Mouse (Mus musculus) gastrocnemius, postnatal 4 days (tissue): Measurements from ENCODE around the gene Pappa. TPM values are rescaled to one million over a fixed set of nuclear protein-coding genes. Genes with fewer than 3 reads are reported as not detected.

Source experiments
- DNase-seq, 2 experiments: peaks; one replicate each; pipeline ENCODE4 v3.0.0; 2021 to 2022; ENCODE audit warnings: low spot score in 2 of 2, mixed read lengths in 2 of 2
- long read RNA-seq, 2 experiments: library from polyadenylated mRNA; stranded (forward); transcript quantifications; one replicate each; pipeline ENCODE4 v2.0.0; 2021
- total RNA-seq, 2 experiments: library from RNA; stranded (reverse); gene quantifications; 2 replicates each; pipeline ENCODE4 v1.2.3; 2021

The Pappa gene
- total RNA-seq, result 1 to 10 TPM; 1.5 to 1.9 TPM
- long read RNA-seq, experiment 1, partial matches to known transcripts, result 0 of 1 reads
- long read RNA-seq, experiment 1, other reads (novel, unspliced or antisense), result 1 of 1 reads
- long read RNA-seq, experiment 2, partial matches to known transcripts, result 0 of 1 reads
- long read RNA-seq, experiment 2, other reads (novel, unspliced or antisense), result 1 of 1 reads

GRCm38 (mm10) chr4:65123741-65124224 is at the start of gene Pappa:
TSS of gene Pappa (plus strand) at chr4:65124174.
- DNase-seq, result no peak

DNA sequence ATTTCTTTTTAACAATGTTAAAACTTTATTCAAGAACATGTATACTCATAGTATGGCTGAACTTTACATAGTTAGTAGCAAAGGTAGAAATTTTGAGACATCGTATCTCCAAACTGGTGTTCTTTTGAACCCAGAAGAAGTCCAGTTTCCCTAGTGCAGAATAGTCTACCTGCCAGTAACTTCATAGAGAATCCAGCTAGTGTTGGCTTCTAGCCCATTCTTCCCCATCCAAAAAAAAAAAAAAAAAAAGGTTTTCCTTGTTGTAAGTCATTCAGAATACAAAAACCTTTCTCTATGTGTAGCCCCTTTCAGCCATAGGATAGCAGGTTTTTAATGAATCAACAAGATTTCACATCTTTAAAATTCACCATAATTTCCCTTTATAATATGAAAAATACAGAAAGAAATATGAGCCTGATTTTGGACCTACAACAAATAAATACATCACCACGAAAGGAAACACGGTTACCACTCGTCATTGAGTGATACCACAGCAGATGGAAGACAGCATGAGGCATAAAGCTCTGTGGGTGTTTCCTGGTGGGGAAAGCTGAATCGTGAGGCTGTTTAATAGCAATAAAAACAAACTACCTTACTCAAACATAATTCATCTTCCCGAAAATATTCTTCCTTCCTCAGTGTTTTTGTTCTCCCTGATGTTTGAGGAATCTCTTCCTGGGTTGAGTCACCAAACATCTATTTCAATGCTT is 45.9 kb upstream of the Pappa start:
- no peak for DNase-seq

DNA sequence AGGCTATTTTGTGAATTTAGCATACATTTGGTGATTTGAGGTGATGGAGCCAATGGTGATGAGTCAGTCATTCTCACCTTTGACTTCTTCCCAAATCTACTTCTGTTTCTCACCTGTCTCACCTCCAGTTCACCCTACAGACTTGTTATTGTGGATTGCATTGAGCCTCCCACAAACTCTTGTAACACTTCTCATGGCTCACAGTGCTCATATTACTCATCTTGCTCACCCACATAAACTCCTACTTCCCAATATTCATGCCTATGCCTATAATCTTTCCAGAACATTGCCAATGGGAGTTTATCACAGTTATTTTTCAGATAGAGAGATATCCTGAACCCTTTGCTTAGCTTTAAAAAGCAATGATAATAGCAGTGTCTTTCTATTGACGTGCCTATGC is 37.1 kb upstream of the Pappa start:
- DNase-seq, result no peak

GRCm38 (mm10) chr4:65087592-65087991 is 36.4 kb upstream of the Pappa start:
- DNase-seq, result no peak

GRCm38 (mm10) chr4:65092191-65092590 is 31.8 kb upstream of the Pappa start:
- DNase-seq, result no peak

DNA sequence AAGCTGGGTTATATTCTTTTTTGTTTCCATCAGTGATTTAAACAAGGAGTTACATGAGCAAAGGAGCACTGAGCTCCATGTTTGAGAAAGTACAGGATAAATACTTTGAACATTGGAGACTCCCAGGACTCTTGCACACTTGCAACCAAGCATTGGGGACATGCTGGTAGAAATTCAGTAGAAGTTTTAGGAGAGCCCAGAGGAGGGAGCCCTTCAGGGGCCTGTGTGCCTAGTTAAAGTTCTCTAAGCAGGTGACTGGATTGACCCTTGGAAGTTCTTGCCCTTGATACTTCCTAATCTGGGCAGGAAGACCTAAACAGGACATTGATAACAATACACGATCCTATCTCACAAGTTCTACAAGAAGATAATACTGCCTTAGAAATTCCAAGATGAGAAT is 3.6 kb upstream of the Pappa start:
- DNase-seq, result no peak

DNA sequence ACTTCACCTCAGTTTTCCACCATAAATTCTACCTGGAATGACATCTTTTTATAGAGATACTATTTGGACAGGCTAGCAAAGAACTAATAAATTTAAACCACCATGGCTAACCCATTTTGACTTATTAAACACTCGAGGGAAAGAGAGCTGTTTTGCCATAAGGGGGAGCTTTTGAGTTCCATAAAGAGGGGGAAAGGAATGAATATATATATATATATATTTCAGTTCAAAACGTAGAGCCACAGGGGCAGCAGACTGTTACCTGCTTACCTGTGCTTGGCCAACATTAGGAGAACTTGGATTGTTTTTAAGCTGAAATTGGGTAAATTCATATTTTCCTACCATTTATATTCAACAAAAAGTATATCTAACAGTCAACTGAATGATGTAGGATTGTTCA is 1.1 kb upstream of the Pappa start:
- no peak for DNase-seq

GRCm38 (mm10) chr4:65124369-65125151 is 586 bp downstream of the Pappa start:
- peak in 1 of 2 experiments; percentile 15 for DNase-seq

GRCm38 (mm10) chr4:65125341-65126332 is 1.7 kb downstream of the Pappa start:
- peak; percentile 24 to 50 for DNase-seq

DNA sequence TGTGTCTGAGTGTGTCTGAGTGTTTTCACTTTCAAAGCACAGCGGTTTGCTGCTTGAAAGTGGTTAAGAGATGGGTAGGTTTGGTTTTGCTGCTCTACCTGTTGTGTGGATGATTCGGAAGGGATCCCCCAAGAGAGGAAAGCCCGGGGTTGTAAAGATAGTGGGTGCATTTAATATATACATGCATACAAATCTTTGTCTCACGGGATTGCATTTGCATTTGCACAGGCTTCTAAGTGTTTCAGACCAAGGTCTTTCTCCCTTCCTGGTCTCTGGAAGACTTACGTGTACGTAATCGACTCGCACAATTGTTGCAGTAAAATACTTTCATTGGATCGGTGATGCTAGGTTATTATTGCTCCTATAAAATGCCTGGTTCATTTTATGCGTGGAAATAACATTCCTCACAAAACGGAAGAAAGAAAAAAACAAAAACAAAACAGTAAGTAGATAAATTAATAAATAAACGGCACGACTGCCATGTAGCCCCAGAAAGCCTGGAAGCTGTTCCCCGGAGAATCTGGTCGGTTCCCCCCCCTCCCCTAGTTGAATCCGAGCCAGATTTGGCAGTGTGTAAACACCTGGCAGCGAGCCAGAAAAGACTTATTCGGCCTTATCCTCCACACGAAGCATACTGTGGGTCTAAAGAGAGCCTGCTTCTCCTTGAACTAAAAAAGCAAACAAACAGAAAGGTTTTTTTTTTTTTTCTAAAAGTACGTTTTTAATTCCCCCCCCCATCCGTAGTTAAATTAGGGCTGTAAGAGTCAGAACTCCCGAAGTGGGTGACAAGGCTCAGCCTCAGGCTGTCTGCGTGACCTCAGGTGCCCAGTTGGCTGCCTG is 2.7 kb downstream of the Pappa start:
- DNase-seq, result peak in 1 of 2 experiments; percentile 43

DNA sequence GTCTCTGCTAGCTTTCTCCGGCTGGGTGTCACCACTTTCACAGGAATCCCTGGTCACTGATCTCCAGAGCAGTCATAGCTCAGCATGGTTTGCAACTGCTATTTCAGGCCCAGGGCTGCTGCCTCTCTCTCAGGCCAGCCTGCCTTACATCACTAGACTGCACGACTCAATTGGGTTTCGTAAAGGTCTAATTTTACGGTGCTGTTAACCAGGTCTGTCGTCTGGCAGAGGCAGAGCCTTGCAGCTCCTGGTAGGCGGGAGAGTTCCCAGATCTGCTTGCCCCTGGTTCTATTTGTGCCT is 3.3 kb downstream of the Pappa start:
- DNase-seq, result peak in 1 of 2 experiments; percentile 23

DNA sequence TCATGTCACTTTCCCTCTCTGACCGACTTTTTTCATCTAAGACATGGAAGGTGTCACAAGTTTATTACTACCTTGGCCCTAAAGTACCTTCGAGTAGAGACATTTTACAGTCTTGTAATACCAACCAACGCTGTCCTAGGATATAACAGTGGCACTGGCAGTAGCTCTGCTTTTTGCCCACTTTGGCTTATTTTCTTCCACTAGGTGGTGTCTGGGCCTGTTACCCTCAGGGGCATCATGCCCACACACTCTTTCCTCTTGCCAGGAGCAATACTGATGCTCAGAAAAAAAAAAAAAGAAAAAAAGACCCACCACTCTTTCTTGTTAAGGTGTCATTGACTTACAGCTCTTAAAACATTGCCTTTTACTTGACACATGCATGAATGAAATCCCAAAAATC is 8.7 kb downstream of the Pappa start:
- DNase-seq, result no peak

- DNase-seq, result no peak
These were observed 10.4 kb downstream of the Pappa start for GRCm38 (mm10) chr4:65134358-65134757.

DNA sequence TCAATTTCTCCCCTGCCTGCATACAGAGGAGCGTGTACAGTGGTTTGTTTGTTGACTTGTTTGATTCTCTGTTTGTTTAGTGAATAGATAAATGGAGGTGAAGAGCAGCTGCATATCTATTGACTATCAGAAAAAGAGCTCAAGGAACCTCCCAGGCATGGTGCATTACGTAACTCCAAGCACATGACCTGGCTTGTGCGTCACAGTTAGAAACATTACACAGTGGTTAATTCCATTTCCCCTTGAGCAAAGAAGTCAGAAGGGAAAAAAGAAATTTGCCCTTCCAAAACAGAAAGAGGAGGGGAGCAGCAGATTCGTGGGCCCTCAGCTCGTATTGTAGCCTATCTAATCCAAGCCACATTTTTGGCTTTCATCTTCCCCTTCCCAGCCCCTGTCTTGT is 11.1 kb downstream of the Pappa start:
- no peak for DNase-seq

GRCm38 (mm10) chr4:65136541-65136940 is 12.6 kb downstream of the Pappa start:
- DNase-seq, result no peak

- DNase-seq, result no peak
These were observed 23.0 kb downstream of the Pappa start for GRCm38 (mm10) chr4:65146936-65147335.

GRCm38 (mm10) chr4:65153601-65154000 is 29.6 kb downstream of the Pappa start:
- DNase-seq, result no peak

DNA sequence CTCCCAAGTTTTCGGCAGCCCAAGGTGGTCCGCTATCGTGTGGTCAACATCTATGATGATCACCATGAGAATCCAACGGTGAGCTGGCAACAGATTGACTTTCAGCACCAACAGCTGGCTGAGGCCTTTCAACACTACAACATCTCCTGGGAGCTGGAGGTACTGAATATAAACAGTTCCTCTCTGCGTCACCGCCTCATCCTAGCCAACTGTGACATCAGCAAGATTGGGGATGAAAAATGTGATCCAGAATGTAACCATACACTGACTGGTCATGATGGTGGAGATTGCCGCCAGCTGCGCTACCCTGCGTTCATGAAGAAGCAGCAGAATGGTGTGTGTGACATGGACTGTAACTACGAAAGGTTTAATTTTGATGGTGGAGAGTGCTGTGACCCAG is 32.3 kb downstream of the Pappa start:
- DNase-seq, result no peak

DNA sequence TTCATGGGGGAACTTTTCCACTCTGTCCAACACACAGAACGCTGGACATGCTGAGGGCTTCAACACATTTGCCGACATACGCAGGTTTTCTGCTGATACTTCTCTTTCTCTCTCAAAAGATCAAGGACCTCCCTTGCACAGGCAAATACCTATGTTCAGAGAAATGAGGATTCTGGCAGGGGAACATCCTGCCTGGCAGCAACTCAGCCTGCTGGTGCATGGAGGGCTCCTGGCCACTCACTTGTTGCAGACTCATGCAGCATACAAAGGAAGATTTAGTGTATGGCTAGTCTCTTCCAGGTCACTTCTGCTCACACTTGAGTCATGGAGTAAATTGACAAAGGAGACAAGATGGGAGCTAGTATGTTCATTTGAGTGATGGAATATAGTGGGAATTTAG is 34.7 kb downstream of the Pappa start:
- no peak for DNase-seq

GRCm38 (mm10) chr4:65159481-65159880 is 35.5 kb downstream of the Pappa start:
- DNase-seq, result no peak
